Mouse (Mus musculus) liver, embryonic 12.5 days (tissue): ENCODE results near the gene Habp2. TPM values are rescaled to one million over a fixed set of nuclear protein-coding genes. Genes with fewer than 3 reads are reported as not detected.

ENCODE experiments used
- ATAC-seq: fragments of 200-750 bp; cut with Nextera tagmentation; 2 replicates; pipeline ENCODE4 v1.8.0; 2017; ENCODE audit warnings: moderate number of reproducible peaks, mild to moderate bottlenecking, moderate library complexity
- H3K27ac ChIP-seq: fragments of 300-500 bp; sonication (generic); 2 replicates; pipeline ENCODE4 v1.5.1; 2016; ENCODE audit warnings: mild to moderate bottlenecking
- H3K27me3 ChIP-seq: fragments of 300-500 bp; sonication (generic); replicated peaks from 2 replicates; pipeline ENCODE4 v1.6.1; 2016; ENCODE audit warnings: mild to moderate bottlenecking, moderate library complexity
- H3K36me3 ChIP-seq: fragments of 300-500 bp; sonication (generic); 2 replicates; pipeline ENCODE4 v1.6.1; 2016; ENCODE audit warnings: mild to moderate bottlenecking, moderate library complexity
- H3K4me1 ChIP-seq: fragments of 300-500 bp; sonication (generic); 2 replicates; pipeline ENCODE4 v1.6.1; 2016
- H3K4me2 ChIP-seq: fragments of 300-500 bp; sonication (generic); 2 replicates; pipeline ENCODE4 v1.6.1; 2016; ENCODE audit warnings: mild to moderate bottlenecking, moderate library complexity
- H3K4me3 ChIP-seq: fragments of 300-500 bp; sonication (generic); 2 replicates; pipeline ENCODE4 v1.5.1; 2016; ENCODE audit warnings: mild to moderate bottlenecking, moderate library complexity
- H3K9ac ChIP-seq: fragments of 300-500 bp; sonication (generic); 2 replicates; pipeline ENCODE4 v1.6.1; 2016; ENCODE audit warnings: mild to moderate bottlenecking, moderate library complexity
- H3K9me3 ChIP-seq: fragments of 300-500 bp; sonication (generic); replicated peaks from 2 replicates; pipeline ENCODE4 v1.6.1; 2016; ENCODE audit warnings: mild to moderate bottlenecking, moderate library complexity
- WGBS: fragments of 180-500 bp; shearing (Covaris S2); methylation state at CpG from one replicate; pipeline ENCODE4 v1.1.7; 2016; ENCODE audit not compliant: insufficient replicate concordance; 5-methylcytosine and 5-hydroxymethylcytosine counted together
- polyA plus RNA-seq: library from polyadenylated mRNA; unstranded; fragments of >200 nt; fragmentation: Nextera tagmentation; extraction: Ambion mirVana; gene quantifications from 2 replicates; pipeline ENCODE4 v1.2.1, GENCODE M21; 2016

Gene Habp2
- polyA plus RNA-seq: 40.8 and 42.9 TPM in 2 replicates

DNA sequence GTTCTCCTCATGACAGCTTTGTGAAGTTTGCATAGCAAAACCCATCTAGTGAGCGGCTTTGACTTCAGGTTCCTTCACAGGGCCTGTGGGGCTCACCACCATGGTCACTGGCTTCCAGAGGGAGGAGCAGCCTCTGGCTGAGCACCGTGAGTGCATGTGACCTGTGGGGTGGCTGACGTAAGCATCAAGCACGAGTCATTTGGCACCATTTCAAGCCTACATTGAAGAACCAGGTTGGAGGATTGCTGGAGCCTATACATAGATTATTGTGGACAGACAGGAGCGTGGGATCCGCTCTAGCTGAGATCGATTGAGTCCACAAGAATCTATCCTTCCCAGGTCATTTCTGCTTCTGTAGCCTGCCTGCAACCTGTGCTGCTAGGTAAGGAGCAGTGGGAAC is at the start of gene Habp2:
TSS of gene Habp2 (plus strand) at position 272 of the 400 bp plus-strand sequence.
- no peaks in the 10 kb centered on the region for H3K9me3 ChIP-seq
- H3K27me3 ChIP-seq: 0 out of 2 replicates have a peak, but pooled peaks cover 3% of the 10 kb centered on the region
- WGBS: 50% methylated on average over 7 of the region's 7 CpGs
- H3K27ac ChIP-seq: peak within 1 kb of the TSS; percentile 48; the same call in 1 of the 2 replicates
- peak; percentile 58 for ATAC-seq
- H3K4me3 ChIP-seq: peak within 1 kb of the TSS; percentile 32
- H3K4me2 ChIP-seq: peak within 1 kb of the TSS; percentile 42; the same call in 1 of the 2 replicates
- H3K9ac ChIP-seq: peak within 1 kb of the TSS; percentile 33; the same call in 1 of the 2 replicates
- no peaks in the 10 kb centered on the region for H3K36me3 ChIP-seq
- no peaks in the 10 kb centered on the region for H3K4me1 ChIP-seq

DNA sequence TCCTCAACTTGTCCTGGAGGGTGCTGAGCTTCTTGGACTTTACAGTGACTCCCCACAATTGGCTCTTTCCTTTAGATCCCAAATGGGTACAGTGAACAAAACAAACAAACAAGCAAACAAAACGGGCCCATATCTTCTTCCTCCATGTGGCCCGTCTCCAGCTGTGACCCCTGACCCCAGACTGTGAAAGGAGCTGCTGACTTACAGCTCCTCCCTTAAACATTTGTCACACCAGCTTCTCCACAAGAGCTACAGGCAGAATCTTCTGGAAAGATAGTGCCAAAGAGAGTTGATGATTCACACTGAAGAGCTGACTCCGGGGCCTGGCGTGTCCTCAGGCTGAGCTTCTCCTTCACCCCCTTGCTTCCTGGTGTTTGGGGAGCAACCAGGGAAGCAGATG is 48.4 kb upstream of the Habp2 start:
- 63% methylated on average over 4 of the region's 4 CpGs for WGBS
- Histone ChIP-seq H3K9ac (no peak overlapping the region), H3K27me3 (no peaks in the 10 kb centered on the region), H3K4me1 (no peaks in the 10 kb centered on the region), H3K4me2 (no peak overlapping the region), H3K4me3 (no peak overlapping the region), H3K9me3 (peaks cover 2% of the 10 kb centered on the region; the same call in 1 of the 2 replicates), H3K36me3 (no peaks in the 10 kb centered on the region), H3K27ac (no peak overlapping the region)
- no peak for ATAC-seq

DNA sequence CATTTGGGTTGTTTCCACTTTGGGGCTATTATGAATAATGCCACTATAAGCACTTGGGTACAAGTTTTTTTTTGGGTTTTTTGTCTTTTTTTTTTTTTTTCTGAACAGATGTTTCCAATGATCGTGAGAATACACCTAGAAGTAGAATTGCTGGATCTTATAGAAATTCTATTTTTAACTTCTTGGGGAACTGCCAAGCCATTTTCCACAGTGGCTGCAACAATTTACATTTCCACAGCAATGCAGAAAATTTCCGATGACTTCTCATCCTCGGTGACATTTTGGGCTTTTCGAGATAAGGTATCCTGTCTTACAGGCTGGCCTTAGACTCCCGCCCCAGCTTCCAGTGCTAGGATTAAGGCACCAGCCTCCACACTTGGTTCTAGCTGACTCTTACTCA is 41.7 kb upstream of the Habp2 start:
- no peak for ATAC-seq
- no peak overlapping the region for H3K9ac ChIP-seq
- H3K9me3 ChIP-seq: no peaks in the 10 kb centered on the region
- no peaks in the 10 kb centered on the region for H3K36me3 ChIP-seq
- H3K4me1 ChIP-seq: no peaks in the 10 kb centered on the region
- no peak overlapping the region for H3K27ac ChIP-seq
- no peak overlapping the region for H3K4me2 ChIP-seq
- WGBS: 69% methylated on average over 5 of the region's 5 CpGs
- no peak overlapping the region for H3K4me3 ChIP-seq
- H3K27me3 ChIP-seq: no peaks in the 10 kb centered on the region

DNA sequence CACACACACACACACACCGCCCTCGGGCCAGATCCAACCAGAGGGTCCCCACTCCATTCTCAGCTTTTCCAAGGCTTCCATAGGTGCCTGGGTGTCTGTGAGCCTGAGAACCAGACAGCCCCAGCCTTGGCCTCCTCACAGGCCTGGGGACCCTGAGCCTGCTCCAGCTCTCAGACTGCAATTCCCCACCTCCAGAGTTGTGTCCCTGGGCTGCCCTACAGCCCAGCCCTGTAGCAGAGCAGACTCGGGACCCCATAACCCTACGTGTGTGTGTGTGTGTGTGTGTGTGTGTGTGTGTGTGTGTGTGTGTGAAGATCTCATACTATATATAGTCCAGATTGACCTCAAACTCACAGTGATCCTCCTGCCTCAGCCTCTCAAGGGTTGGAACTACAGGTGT is 34.1 kb upstream of the Habp2 start:
- Histone ChIP-seq H3K4me2 (no peak overlapping the region), H3K27ac (no peak overlapping the region), H3K27me3 (0 out of 2 replicates have a peak, but pooled peaks cover 12% of the 10 kb centered on the region), H3K9me3 (no peaks in the 10 kb centered on the region), H3K4me1 (no peaks in the 10 kb centered on the region), H3K4me3 (no peak overlapping the region), H3K9ac (no peak overlapping the region), H3K36me3 (no peaks in the 10 kb centered on the region)
- 56% methylated on average over 4 of the region's 4 CpGs for WGBS
- no peak for ATAC-seq

DNA sequence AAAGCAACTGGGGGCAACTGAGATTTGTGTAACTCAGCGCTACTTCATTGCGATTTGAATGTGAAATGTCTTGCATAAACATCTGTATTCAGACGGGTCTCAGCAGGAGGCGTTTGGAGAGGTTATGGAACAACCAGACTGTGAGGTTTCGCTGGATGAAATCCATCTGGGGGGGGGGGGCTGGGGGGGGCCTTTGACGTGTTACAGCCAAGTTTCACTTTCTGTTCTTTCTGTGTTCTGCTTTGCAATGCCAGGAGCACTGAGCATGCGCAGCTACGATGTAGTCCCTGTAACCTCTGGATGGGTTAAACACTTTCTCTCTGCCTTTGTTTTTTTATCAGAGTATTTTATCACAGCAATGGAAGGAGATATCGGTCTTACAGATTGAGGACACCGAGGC is 33.7 kb upstream of the Habp2 start:
- 0 out of 2 replicates have a peak, but pooled peaks cover 12% of the 10 kb centered on the region for H3K27me3 ChIP-seq
- no peak overlapping the region for H3K4me3 ChIP-seq
- WGBS: 66% methylated on average over 10 of the region's 10 CpGs
- H3K9ac ChIP-seq: no peak overlapping the region
- no peaks in the 10 kb centered on the region for H3K4me1 ChIP-seq
- no peak overlapping the region for H3K27ac ChIP-seq
- no peaks in the 10 kb centered on the region for H3K9me3 ChIP-seq
- no peak for ATAC-seq
- H3K36me3 ChIP-seq: no peaks in the 10 kb centered on the region
- H3K4me2 ChIP-seq: no peak overlapping the region

DNA sequence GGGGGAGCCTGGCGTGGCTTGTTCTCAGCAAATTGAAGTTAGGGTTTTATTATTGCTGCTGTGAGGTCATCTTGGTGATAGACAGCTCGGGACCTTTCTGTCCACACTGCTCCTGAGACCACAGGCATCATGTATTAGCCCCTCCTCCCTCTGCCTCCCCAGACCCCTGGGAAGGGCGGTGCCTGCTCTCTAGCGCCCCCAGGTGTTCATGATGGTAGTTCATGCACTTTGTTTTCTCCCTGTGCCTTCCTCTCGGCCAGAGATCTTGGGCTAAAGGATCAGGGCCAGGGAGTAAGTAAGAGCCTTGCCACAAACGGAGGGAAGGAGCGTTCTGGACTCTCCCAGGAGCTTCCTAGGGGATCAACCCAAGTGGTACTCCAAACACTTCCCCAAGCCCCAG is 32.2 kb upstream of the Habp2 start:
- H3K4me1 ChIP-seq: no peaks in the 10 kb centered on the region
- no peak overlapping the region for H3K9ac ChIP-seq
- 0 out of 2 replicates have a peak, but pooled peaks cover 12% of the 10 kb centered on the region for H3K27me3 ChIP-seq
- H3K4me3 ChIP-seq: no peak overlapping the region
- H3K36me3 ChIP-seq: no peaks in the 10 kb centered on the region
- no peak for ATAC-seq
- H3K9me3 ChIP-seq: no peaks in the 10 kb centered on the region
- H3K27ac ChIP-seq: no peak overlapping the region
- WGBS: 42% methylated on average over 7 of the region's 7 CpGs
- H3K4me2 ChIP-seq: no peak overlapping the region

DNA sequence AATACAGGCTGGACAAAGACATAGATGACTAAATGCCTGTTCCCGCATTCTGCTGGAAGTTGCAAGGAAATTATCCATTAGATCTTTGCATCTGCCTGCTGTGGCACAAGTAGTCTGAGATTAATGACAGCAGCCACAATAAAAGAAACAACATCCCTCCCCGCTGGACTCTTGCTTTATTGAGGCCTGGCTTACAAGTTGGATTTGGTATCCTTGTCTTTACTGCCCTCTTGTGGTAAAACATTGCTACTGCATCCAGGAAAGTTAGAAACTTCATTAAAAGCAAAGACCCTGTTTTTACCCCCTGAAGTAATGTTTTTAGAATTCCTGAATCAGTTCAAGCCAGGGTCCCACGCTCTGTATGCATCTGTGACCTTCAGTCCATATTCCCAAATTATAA is 31.4 kb upstream of the Habp2 start:
- Histone ChIP-seq H3K4me2 (no peak overlapping the region), H3K27ac (no peak overlapping the region), H3K4me1 (no peaks in the 10 kb centered on the region), H3K9ac (no peak overlapping the region), H3K27me3 (0 out of 2 replicates have a peak, but pooled peaks cover 9% of the 10 kb centered on the region), H3K4me3 (no peak overlapping the region), H3K9me3 (no peaks in the 10 kb centered on the region), H3K36me3 (no peaks in the 10 kb centered on the region)
- ATAC-seq: no peak
- WGBS: 37% methylated on average over 3 of the region's 3 CpGs

DNA sequence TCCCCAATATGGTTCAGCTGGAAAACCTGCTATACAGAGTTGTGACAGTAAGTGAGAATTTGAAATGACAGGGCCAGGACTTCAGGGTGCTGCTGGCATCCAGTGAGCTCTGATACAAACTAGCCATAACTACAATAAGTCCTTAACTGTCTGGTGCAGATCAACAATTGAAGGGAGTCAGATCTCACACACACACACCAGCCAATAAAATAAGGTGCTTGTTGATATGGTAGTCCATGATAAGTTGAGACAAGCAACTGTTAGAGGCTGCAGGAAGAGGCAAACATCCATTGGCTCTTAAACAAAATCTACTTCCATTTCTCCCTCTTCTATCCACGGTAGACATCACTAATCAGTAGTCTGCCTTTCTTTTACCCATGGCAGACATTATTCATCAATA is 30.7 kb upstream of the Habp2 start:
- no peaks in the 10 kb centered on the region for H3K9me3 ChIP-seq
- ATAC-seq: no peak
- 18% methylated on average over 1 of the region's 1 CpGs for WGBS

DNA sequence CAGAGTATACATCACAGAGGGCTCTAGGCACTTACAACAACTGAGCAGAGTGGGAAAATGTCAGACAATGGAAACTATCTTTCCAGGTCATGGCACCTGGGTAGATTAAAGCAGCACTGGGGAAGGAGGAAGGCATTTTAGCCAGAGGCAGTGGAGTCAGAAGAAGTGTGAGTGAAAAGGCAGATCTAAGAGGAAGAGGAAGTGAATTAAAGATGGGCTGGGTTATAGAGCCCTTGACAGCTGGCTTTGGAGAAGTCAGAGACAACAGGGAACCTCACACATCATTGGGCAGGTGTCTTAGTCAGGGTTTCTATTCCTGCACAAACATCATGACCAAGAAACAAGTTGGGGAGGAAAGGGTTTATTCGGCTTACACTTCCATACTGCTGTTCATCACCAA is 30.2 kb upstream of the Habp2 start:
- H3K27me3 ChIP-seq: no peaks in the 10 kb centered on the region
- 33% methylated on average over 1 of the region's 1 CpGs for WGBS
- no peaks in the 10 kb centered on the region for H3K36me3 ChIP-seq
- H3K4me3 ChIP-seq: no peak overlapping the region
- ATAC-seq: no peak
- no peak overlapping the region for H3K4me2 ChIP-seq
- H3K9me3 ChIP-seq: no peaks in the 10 kb centered on the region
- no peak overlapping the region for H3K9ac ChIP-seq
- no peak overlapping the region for H3K27ac ChIP-seq
- no peaks in the 10 kb centered on the region for H3K4me1 ChIP-seq

More for the DNA sequence above, 30.7 kb upstream of the Habp2 start:
- Histone ChIP-seq H3K27me3 (0 out of 2 replicates have a peak, but pooled peaks cover 3% of the 10 kb centered on the region), H3K27ac (no peak overlapping the region), H3K4me2 (no peak overlapping the region), H3K36me3 (no peaks in the 10 kb centered on the region), H3K4me1 (no peaks in the 10 kb centered on the region), H3K4me3 (no peak overlapping the region), H3K9ac (no peak overlapping the region)

DNA sequence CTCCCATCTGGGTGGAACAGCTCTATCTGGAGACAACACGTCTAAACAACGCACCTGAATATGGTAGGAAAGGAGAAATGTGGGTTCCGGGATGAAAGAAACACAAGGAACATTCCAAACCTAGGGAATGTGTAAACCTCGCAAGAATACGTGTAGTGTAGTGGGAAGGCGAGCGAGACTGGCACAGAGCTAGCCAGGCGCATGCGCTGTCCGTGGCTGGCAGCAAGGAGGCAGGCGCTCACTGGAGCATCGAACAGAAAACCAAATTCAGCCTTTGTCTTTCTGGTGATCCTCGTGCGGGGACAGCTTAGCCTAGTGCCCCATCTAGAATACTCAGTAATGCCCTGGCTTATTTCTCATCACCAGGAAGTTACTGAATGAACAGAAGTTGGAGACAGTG is 23.2 kb upstream of the Habp2 start:
- Histone ChIP-seq H3K9ac (no peak overlapping the region), H3K27me3 (no peaks in the 10 kb centered on the region), H3K27ac (no peak overlapping the region; the same call in 1 of the 2 replicates), H3K4me3 (no peak overlapping the region), H3K4me2 (no peak overlapping the region), H3K4me1 (peaks cover 13% of the 10 kb centered on the region), H3K36me3 (no peaks in the 10 kb centered on the region), H3K9me3 (no peaks in the 10 kb centered on the region)
- 67% methylated on average over 14 of the region's 14 CpGs for WGBS
- ATAC-seq: no peak

DNA sequence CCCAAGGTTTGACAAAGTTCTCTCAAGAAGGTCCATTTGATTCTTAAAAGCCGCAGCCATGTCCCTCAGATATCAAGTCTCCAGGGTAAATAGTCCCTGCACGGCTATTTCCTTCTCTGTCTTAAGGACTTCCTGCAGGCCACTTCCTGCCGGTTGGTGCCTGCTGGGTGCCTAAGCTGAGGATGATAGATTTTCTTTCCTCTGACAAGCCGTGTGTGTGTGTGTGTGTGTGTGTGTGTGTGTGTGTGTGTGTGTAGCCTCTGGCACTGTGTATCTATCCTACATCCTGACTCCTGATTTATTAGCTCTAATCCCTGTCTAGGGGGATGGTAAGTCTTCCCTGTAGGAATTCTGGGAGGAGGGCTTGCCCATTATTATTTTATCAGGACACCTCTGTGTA is 22.8 kb upstream of the Habp2 start:
- no peak overlapping the region for H3K4me3 ChIP-seq
- no peaks in the 10 kb centered on the region for H3K36me3 ChIP-seq
- H3K4me2 ChIP-seq: no peak overlapping the region
- H3K4me1 ChIP-seq: peaks cover 13% of the 10 kb centered on the region
- WGBS: 18% methylated on average over 4 of the region's 4 CpGs
- no peak overlapping the region for H3K27ac ChIP-seq
- no peaks in the 10 kb centered on the region for H3K27me3 ChIP-seq
- no peaks in the 10 kb centered on the region for H3K9me3 ChIP-seq
- H3K9ac ChIP-seq: no peak overlapping the region
- 0 out of 2 replicates have a peak, but pooled peaks have one; percentile 13 for ATAC-seq

DNA sequence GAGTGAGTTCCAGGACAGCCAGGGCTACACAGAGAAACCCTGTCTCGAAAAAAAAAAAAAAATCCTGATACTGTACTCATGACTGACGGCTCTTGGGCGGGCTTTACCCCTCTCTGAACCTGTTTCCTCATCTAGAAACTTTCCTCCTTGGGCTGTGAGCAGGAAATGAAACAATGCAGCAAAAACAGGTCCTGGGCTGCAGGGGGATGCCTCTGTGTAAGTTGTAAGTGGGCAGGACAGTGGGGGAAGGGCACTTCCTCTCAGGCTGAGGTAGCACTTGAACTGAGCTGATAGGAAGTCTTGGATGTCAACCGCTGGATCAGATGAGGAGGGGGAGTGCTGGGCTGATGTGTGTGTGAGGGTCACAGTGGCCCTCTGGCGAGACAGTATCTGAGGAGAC is 21.8 kb upstream of the Habp2 start:
- Histone ChIP-seq H3K27ac (0 out of 2 replicates have a peak overlapping the region, but pooled peaks have one; percentile 33), H3K4me2 (peak overlapping the region; percentile 11; the same call in 1 of the 2 replicates), H3K36me3 (no peaks in the 10 kb centered on the region), H3K4me3 (no peak overlapping the region), H3K9me3 (no peaks in the 10 kb centered on the region), H3K4me1 (peaks cover 13% of the 10 kb centered on the region), H3K9ac (no peak overlapping the region), H3K27me3 (no peaks in the 10 kb centered on the region)
- 10% methylated on average over 5 of the region's 5 CpGs for WGBS
- ATAC-seq: no peak

DNA sequence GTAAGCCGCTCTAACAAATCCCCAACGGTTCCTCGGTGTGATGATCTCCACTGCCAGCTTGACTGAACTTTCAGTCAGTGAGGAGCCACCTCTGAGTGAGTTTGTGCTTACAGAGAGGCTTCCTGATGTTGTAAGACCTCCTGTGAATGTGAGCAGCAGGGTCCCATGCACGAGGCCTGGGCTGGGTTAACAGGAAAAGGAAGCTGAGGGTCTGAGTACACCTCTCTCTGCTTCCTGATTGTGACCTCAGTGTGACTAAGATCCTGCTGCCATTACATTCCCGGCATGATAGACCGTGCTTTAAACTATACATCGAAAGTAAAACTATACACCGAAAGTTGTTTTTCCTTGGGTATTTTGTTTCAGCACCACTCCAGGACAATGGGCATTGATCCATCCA is 14.9 kb upstream of the Habp2 start:
- no peak overlapping the region for H3K27ac ChIP-seq
- ATAC-seq: no peak
- no peak overlapping the region for H3K9ac ChIP-seq
- H3K4me1 ChIP-seq: no peaks in the 10 kb centered on the region
- no peaks in the 10 kb centered on the region for H3K9me3 ChIP-seq
- H3K4me2 ChIP-seq: no peak overlapping the region
- H3K4me3 ChIP-seq: no peak overlapping the region
- WGBS: 43% methylated on average over 8 of the region's 8 CpGs
- H3K36me3 ChIP-seq: no peaks in the 10 kb centered on the region
- H3K27me3 ChIP-seq: no peaks in the 10 kb centered on the region
